Mouse (Mus musculus): ENCODE results near the gene Hmgcs1. TPM values are rescaled to one million over a fixed set of nuclear protein-coding genes. Genes with fewer than 3 reads are reported as not detected.

Gene Hmgcs1
- total and polyA plus RNA-seq, 3 experiments = 14.6 to 314 (median 78.9) TPM

DNA sequence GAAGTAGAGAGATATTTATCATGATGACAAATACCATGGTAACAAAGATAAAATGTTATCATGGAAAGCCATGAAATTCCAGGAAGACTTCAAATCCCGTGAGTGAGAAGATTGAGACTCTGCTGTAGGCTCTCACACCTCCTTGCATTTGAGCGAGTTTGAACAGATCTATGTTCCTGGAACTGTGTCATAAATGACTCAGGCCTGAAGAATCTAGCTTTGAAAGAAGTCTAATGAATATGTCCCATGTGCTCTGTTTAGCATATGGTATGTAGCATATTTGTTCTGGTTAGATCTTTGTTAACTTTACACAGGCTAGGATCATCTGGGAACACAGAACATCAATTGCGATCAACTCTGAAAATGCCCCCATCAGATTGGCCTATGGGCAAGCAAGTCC, 32.3 kb downstream of the Hmgcs1 start:
- H3K36me3 ChIP-seq (replicated peaks) = no peaks in the 10 kb centered on the region
- no peaks in the 10 kb centered on the region for H3K4me1 ChIP-seq (ENCODE audit: insufficient read depth, low read depth, low read length)
- H3K9me3 ChIP-seq (replicated peaks) = no peaks in the 10 kb centered on the region
- no peak for ATAC-seq (ENCODE audit: extremely low read depth, insufficient number of reproducible peaks, low FRiP score, poor library complexity, severe bottlenecking)
- H3K4me3 ChIP-seq (ENCODE audit: low read depth, low read length) = no peak overlapping the region
- TF ChIP-seq POLR2AphosphoS5 (IDR thresholded peaks at IDR 0.05; ENCODE audit: insufficient replicate concordance, low read depth, low read length) (no peak), TAL1 (conservative IDR thresholded peaks at IDR 0.05; ENCODE audit: low read depth, low read length) (no peak), GATA1 (IDR thresholded peaks at IDR 0.05; ENCODE audit: borderline replicate concordance, low read length) (no peak), GATA2 (IDR thresholded peaks at IDR 0.05; ENCODE audit: borderline replicate concordance, low read depth, low read length) (no peak), CTCF (IDR thresholded peaks at IDR 0.05; ENCODE audit: low read depth, low read length) (no peak)
- DNase-seq (ENCODE audit: low spot score) = no peak
- H3K27me3 ChIP-seq (ENCODE audit: insufficient read depth, low read length) = peaks cover 21% of the 10 kb centered on the region

DNA sequence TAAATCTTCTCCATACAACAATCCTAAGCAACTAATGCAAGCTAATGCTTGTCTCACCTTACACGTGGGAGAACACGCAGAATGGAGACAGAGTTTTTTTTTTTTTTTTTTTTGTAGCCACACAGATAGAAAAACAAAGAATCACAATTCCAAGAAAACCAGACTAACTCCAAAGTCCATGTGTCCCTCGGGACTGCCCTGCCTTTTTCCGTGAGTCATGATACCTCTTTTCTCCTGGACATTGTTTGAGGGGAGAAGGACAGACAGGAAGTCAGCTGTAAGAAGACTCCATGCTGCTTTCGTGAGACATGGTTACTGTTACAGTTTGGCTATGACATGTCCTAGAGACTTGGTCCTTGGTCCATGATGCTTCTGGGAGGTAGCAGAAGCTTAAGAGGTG, 33.2 kb downstream of the Hmgcs1 start:
- no peaks in the 10 kb centered on the region for H3K4me1 ChIP-seq (ENCODE audit: insufficient read depth, low read depth, low read length)
- no peak for DNase-seq (ENCODE audit: low spot score)
- H3K4me3 ChIP-seq (ENCODE audit: low read depth, low read length) = no peak overlapping the region
- H3K9me3 ChIP-seq (replicated peaks) = no peaks in the 10 kb centered on the region
- no peaks in the 10 kb centered on the region for H3K36me3 ChIP-seq (replicated peaks)
- ATAC-seq (ENCODE audit: extremely low read depth, insufficient number of reproducible peaks, low FRiP score, poor library complexity, severe bottlenecking) = no peak
- peaks cover 26% of the 10 kb centered on the region for H3K27me3 ChIP-seq (ENCODE audit: insufficient read depth, low read length)
- TF ChIP-seq GATA2 (IDR thresholded peaks at IDR 0.05; ENCODE audit: borderline replicate concordance, low read depth, low read length) = no peak
- TF ChIP-seq TAL1 (conservative IDR thresholded peaks at IDR 0.05; ENCODE audit: low read depth, low read length) = no peak
- TF ChIP-seq POLR2AphosphoS5 (IDR thresholded peaks at IDR 0.05; ENCODE audit: insufficient replicate concordance, low read depth, low read length) = no peak
- no peak for TF ChIP-seq CTCF (IDR thresholded peaks at IDR 0.05; ENCODE audit: low read depth, low read length)
- no peak for TF ChIP-seq GATA1 (IDR thresholded peaks at IDR 0.05; ENCODE audit: borderline replicate concordance, low read length)

DNA sequence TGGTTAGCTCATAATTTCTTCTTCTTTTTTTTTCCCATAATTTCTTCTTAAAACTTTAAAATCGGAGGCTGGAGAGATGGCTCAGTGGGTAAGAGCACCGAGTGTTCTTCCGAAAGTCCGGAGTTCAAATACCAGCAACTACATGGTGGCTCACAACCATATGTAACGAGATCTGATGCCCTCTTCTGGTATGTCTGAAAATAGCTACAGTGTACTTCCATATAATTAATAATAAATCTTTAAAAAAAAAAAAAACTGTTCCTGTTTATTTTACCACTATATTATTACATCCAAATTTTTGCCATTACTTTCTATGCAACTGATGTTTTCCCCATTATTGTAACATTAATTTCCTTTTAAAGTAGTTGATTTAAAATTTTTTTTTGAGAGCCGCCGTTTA, 34.4 kb downstream of the Hmgcs1 start:
- H3K9me3 ChIP-seq (replicated peaks) = no peaks in the 10 kb centered on the region
- no peaks in the 10 kb centered on the region for H3K36me3 ChIP-seq (replicated peaks)
- H3K4me3 ChIP-seq (ENCODE audit: low read depth, low read length) = no peak overlapping the region
- ATAC-seq (ENCODE audit: extremely low read depth, insufficient number of reproducible peaks, low FRiP score, poor library complexity, severe bottlenecking) (no peak), DNase-seq (ENCODE audit: low spot score) (no peak)
- no peak for TF ChIP-seq GATA1 (IDR thresholded peaks at IDR 0.05; ENCODE audit: borderline replicate concordance, low read length)
- TF ChIP-seq CTCF (IDR thresholded peaks at IDR 0.05; ENCODE audit: low read depth, low read length) = no peak
- no peak for TF ChIP-seq GATA2 (IDR thresholded peaks at IDR 0.05; ENCODE audit: borderline replicate concordance, low read depth, low read length)
- H3K4me1 ChIP-seq (ENCODE audit: insufficient read depth, low read depth, low read length) = no peaks in the 10 kb centered on the region
- peaks cover 28% of the 10 kb centered on the region for H3K27me3 ChIP-seq (ENCODE audit: insufficient read depth, low read length)

DNA sequence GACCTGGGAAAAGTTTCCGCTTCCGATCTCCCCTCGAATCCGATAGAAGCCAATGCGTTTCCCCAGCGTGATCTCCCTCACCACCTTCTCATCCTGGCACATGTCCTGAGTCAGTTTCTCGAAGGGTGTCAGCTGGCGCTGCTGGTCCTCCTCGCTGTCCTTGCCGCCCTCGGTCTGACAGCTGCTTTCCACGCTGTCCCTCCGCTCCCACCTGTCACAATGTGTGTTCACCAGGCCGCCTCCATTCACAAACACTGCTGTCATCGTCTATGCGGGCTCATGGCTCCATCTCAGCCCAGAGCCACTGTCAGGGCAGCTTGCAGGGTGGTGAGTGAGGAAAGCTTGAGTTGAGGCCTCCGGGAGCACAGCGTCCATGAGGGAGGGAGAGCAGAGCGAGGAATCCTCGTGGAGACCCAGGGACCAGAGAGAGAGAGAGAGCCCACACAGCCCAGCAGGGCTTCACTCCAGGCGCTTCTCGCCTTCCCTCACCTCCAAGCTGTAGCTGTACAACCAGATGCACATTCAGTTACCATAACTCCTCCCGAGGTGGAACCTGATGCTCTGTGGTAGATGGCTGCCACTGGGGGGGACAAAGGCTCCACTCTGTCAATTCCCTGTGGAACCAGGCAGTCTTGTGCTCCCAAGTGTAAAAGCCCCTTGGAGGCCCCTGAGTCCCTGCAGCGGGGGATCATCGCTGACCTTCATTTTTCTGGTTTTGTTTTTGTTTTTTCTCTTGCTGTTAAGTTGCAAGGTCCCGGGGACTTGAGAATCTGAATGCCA, 37.6 kb downstream of the Hmgcs1 start:
- H3K36me3 ChIP-seq (replicated peaks) = no peaks in the 10 kb centered on the region
- TF ChIP-seq TAL1 (conservative IDR thresholded peaks at IDR 0.05; ENCODE audit: low read depth, low read length) (no peak), CTCF (IDR thresholded peaks at IDR 0.05; ENCODE audit: low read depth, low read length) (no peak), GATA1 (IDR thresholded peaks at IDR 0.05; ENCODE audit: borderline replicate concordance, low read length) (no peak), POLR2AphosphoS5 (IDR thresholded peaks at IDR 0.05; ENCODE audit: insufficient replicate concordance, low read depth, low read length) (no peak), GATA2 (IDR thresholded peaks at IDR 0.05; ENCODE audit: borderline replicate concordance, low read depth, low read length) (no peak)
- ATAC-seq (ENCODE audit: extremely low read depth, insufficient number of reproducible peaks, low FRiP score, poor library complexity, severe bottlenecking) (no peak), DNase-seq (ENCODE audit: low spot score) (no peak)
- H3K4me1 ChIP-seq (ENCODE audit: insufficient read depth, low read depth, low read length) = no peaks in the 10 kb centered on the region
- peaks cover 19% of the 10 kb centered on the region for H3K27me3 ChIP-seq (ENCODE audit: insufficient read depth, low read length)
- H3K4me3 ChIP-seq (ENCODE audit: low read depth, low read length) = no peak overlapping the region
- no peaks in the 10 kb centered on the region for H3K9me3 ChIP-seq (replicated peaks)

DNA sequence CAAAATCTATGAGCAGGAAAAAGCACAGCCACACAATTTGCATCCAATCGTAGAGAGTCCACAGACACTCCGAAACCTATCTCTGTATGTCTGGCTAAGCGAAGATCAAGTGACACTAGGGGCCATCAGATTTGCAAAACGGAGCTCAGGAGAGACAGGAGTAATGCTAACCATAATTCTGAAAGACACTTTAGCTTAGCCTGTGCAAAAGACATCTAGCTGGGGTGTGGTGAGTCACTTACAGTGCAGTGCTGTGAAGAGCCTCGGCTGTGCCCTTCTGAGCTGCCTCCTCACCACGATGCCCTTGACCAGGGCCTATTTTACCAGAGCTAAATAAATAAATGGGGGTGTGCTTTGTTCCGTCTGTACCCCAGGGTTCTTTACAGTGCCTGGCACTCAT, 39.2 kb downstream of the Hmgcs1 start:
- no peak for DNase-seq (ENCODE audit: low spot score)
- H3K27me3 ChIP-seq (ENCODE audit: insufficient read depth, low read length) = peaks cover 18% of the 10 kb centered on the region
- no peaks in the 10 kb centered on the region for H3K4me1 ChIP-seq (ENCODE audit: insufficient read depth, low read depth, low read length)
- TF ChIP-seq POLR2AphosphoS5 (IDR thresholded peaks at IDR 0.05; ENCODE audit: insufficient replicate concordance, low read depth, low read length) = no peak
- TF ChIP-seq GATA1 (IDR thresholded peaks at IDR 0.05; ENCODE audit: borderline replicate concordance, low read length) = no peak
- H3K4me3 ChIP-seq (ENCODE audit: low read depth, low read length) = no peak overlapping the region
- no peak for ATAC-seq (ENCODE audit: extremely low read depth, insufficient number of reproducible peaks, low FRiP score, poor library complexity, severe bottlenecking)
- H3K36me3 ChIP-seq (replicated peaks) = no peaks in the 10 kb centered on the region
- no peaks in the 10 kb centered on the region for H3K9me3 ChIP-seq (replicated peaks)

DNA sequence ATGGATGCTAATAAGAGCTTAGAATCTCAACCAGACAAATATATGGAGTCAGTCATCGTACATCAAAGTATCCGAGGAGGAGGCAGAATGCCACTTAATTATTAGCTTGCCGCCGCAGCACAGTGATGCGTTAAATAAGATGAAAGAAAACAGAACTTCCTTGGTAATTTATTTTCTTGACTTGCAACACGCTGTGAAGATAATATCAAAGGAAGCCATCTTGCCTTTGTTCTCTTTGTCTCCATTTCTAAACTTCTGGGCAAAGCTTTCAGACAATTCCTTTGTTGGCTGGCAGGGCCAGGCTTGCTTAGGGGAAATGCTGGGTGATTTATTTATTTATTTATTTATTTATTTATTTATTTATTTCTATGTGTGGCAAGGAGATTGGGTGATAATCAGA, 41.3 kb downstream of the Hmgcs1 start:
- Histone ChIP-seq H3K9me3 (replicated peaks) (no peaks in the 10 kb centered on the region), H3K4me3 (ENCODE audit: low read depth, low read length) (no peak overlapping the region), H3K27me3 (ENCODE audit: insufficient read depth, low read length) (peaks cover 18% of the 10 kb centered on the region), H3K4me1 (ENCODE audit: insufficient read depth, low read depth, low read length) (no peaks in the 10 kb centered on the region), H3K36me3 (replicated peaks) (no peaks in the 10 kb centered on the region)
- DNase-seq (ENCODE audit: low spot score) (no peak), ATAC-seq (ENCODE audit: extremely low read depth, insufficient number of reproducible peaks, low FRiP score, poor library complexity, severe bottlenecking) (no peak)
- TF ChIP-seq TAL1 (conservative IDR thresholded peaks at IDR 0.05; ENCODE audit: low read depth, low read length) (no peak), POLR2AphosphoS5 (IDR thresholded peaks at IDR 0.05; ENCODE audit: insufficient replicate concordance, low read depth, low read length) (no peak), GATA2 (IDR thresholded peaks at IDR 0.05; ENCODE audit: borderline replicate concordance, low read depth, low read length) (no peak), CTCF (IDR thresholded peaks at IDR 0.05; ENCODE audit: low read depth, low read length) (no peak), GATA1 (IDR thresholded peaks at IDR 0.05; ENCODE audit: borderline replicate concordance, low read length) (no peak)

Data from G1E (cell line).